In genomic region chr11:5181850-5182404, GRCm38 (mm10) we compare ENCODE assay signal across 8 mouse cellular contexts. TPM values are rescaled to one million over a fixed set of nuclear protein-coding genes. Genes with fewer than 3 reads are reported as not detected.
DNase-seq lines count a peak whose midpoint lies in the region; ATAC-seq and TF ChIP-seq lines count a peak whose summit lies in the region.

No protein-coding gene starts in this region.

- H3K36me3 ChIP-seq in heart, embryonic 11.5 days (ENCODE audit: control insufficient read depth, insufficient read depth, low read length), result no peaks in the 10 kb centered on the region

- WGBS in heart, embryonic 11.5 days (ENCODE audit: insufficient replicate concordance), result 21% methylated on average over 13 of the region's 13 CpGs

- H3K4me3 ChIP-seq in heart, embryonic 11.5 days (ENCODE audit: low read depth, low read length), result no peak overlapping the region
- H3K4me3 ChIP-seq in left cerebral cortex, adult 2 months, result no peak overlapping the region

- H3K9ac ChIP-seq in heart, embryonic 11.5 days (ENCODE audit: low read depth, low read length), result no peak overlapping the region

- TF ChIP-seq CTCF in left cerebral cortex, adult 2 months (IDR thresholded peaks at IDR 0.05), result peak; percentile 98

- ATAC-seq in heart, embryonic 11.5 days (replicated peaks; ENCODE audit: insufficient number of reproducible peaks, low FRiP score, low TSS enrichment), result no peak
- 0 out of 2 replicates have a peak, but pooled peaks have one; percentile 40 for ATAC-seq in cerebellum, adult (ENCODE audit: insufficient number of reproducible peaks, low FRiP score, low TSS enrichment)
- peak; percentile 33 for ATAC-seq in inflammation-experienced regulatory T-cells, adult 6 months

- H3K27me3 ChIP-seq in heart, embryonic 11.5 days (ENCODE audit: control insufficient read depth, insufficient read depth, low read length), result no peaks in the 10 kb centered on the region

- H3K27ac ChIP-seq in heart, embryonic 11.5 days (ENCODE audit: low read depth, low read length), result no peak overlapping the region
- no peak overlapping the region for H3K27ac ChIP-seq in left cerebral cortex, adult 2 months

- peaks cover 6% of the 10 kb centered on the region; the same call in 1 of the 2 replicates for H3K4me1 ChIP-seq in heart, embryonic 11.5 days (ENCODE audit: control insufficient read depth, insufficient read depth, low read length)

- intact Hi-C loops in left cerebral cortex, adult 2 months (cut with DNase I), result loop anchor here (2.0 to 5.0 kb wide), 3 partner anchors 65 to 293 kb away; no protein-coding TSS in a partner anchor

- H3K4me2 ChIP-seq in heart, embryonic 11.5 days, result no peak overlapping the region

- peak; percentile 94 for DNase-seq in heart, adult 11 months
- DNase-seq in frontal cortex, postnatal 14 days (ENCODE audit: low spot score in 2 of 2), result peak; percentile 36 to 69
- DNase-seq in left cerebral cortex, adult 2 months (ENCODE audit: extremely low spot score in 1 of 2, low spot score in 2 of 2), result peak; percentile 60 to 87
- peak; percentile 82 for DNase-seq in mesoderm, embryonic 11.5 days (ENCODE audit: low read depth, low spot score)
- DNase-seq in spleen, postnatal 14 days (ENCODE audit: low spot score in 2 of 2), result peak; percentile 71 to 85

- no peaks in the 10 kb centered on the region for H3K9me3 ChIP-seq in heart, embryonic 11.5 days (replicated peaks; ENCODE audit: control insufficient read depth, low read length)

RNA-seq across cellular contexts. Expression of gene Emid1, which starts 29.9 kb away (rescaled TPM):
- polyA plus RNA-seq in heart, embryonic 11.5 days (2014; fragmentation: Nextera tagmentation; extraction: Ambion mirVana), result 6.8 and 8.6 TPM in 2 replicates
- polyA plus RNA-seq in inflammation-experienced regulatory T-cells, adult 6 months (2017; shearing (Covaris generic)), result under 1 TPM in 1 of 3 experiments, not detected in 2; 0.83 TPM
- 1 to 10 TPM; 6.2 to 8.1 TPM for total RNA-seq in left cerebral cortex, adult 2 months (2021)
